Mouse (Mus musculus): Measurements from ENCODE around the gene Mcrs1. TPM values are rescaled to one million over a fixed set of nuclear protein-coding genes. Genes with fewer than 3 reads are reported as not detected.

Mcrs1 gene
- polyA plus RNA-seq (2016; fragmentation: Nextera tagmentation; extraction: Ambion mirVana), result 154 and 158 TPM in 2 replicates

GRCm38 (mm10) chr15:99251626-99252380, at the start of gene Mcrs1:
TSS of gene Mcrs1 (minus strand) at chr15:99251961.
- Histone ChIP-seq H3K4me1 (replicated peaks) (peaks cover 10% of the 10 kb centered on the region; the same call in 1 of the 2 replicates), H3K9me3 (no peaks in the 10 kb centered on the region), H3K27me3 (no peaks in the 10 kb centered on the region), H3K36me3 (peaks cover 33% of the 10 kb centered on the region), H3K27ac (peak within 1 kb of the TSS; percentile 95), H3K4me3 (replicated peaks) (peak within 1 kb of the TSS; percentile 61), H3K9ac (replicated peaks) (peak within 1 kb of the TSS; percentile 65), H3K4me2 (peak within 1 kb of the TSS; percentile 73)
- ATAC-seq (ENCODE audit: insufficient number of reproducible peaks, insufficient read depth, low FRiP score, low TSS enrichment, low read depth), result peak; percentile 82
- WGBS, result under 1% methylated on average over 52 of the region's 52 CpGs

DNA sequence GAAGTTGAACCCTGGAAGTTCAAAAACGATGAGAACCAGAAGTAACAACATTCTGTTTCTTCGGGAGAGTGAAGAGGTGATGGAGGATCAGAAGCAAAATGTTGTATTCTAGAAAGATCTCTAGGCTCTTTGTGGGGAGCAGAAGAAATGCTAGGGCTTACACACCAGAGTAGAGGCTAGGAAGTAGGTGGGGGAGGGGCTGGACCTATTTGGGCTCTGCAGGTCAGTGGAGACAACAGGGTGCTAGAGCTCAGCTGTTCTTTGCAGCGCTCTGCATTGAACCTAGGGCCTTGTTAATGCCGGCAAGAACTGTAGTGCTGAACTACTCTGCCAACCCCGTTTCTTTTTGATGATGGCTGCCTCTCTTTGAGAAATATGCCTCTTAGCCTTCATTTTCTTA, 44.5 kb upstream of the Mcrs1 start:
- H3K4me3 ChIP-seq (replicated peaks), result peak overlapping the region; percentile 68
- H3K27ac ChIP-seq, result 0 out of 2 replicates have a peak overlapping the region, but pooled peaks have one; percentile 2
- ATAC-seq (ENCODE audit: insufficient number of reproducible peaks, insufficient read depth, low FRiP score, low TSS enrichment, low read depth), result no peak
- H3K9me3 ChIP-seq, result no peaks in the 10 kb centered on the region
- 0 out of 2 replicates have a peak overlapping the region, but pooled peaks have one; percentile 72 for H3K9ac ChIP-seq (replicated peaks)
- peak overlapping the region; percentile 66 for H3K4me2 ChIP-seq
- 44% methylated on average over 5 of the region's 5 CpGs for WGBS
- H3K4me1 ChIP-seq (replicated peaks), result peaks cover 19% of the 10 kb centered on the region
- H3K36me3 ChIP-seq, result peaks cover 6% of the 10 kb centered on the region; the same call in 1 of the 2 replicates
- no peaks in the 10 kb centered on the region for H3K27me3 ChIP-seq

DNA sequence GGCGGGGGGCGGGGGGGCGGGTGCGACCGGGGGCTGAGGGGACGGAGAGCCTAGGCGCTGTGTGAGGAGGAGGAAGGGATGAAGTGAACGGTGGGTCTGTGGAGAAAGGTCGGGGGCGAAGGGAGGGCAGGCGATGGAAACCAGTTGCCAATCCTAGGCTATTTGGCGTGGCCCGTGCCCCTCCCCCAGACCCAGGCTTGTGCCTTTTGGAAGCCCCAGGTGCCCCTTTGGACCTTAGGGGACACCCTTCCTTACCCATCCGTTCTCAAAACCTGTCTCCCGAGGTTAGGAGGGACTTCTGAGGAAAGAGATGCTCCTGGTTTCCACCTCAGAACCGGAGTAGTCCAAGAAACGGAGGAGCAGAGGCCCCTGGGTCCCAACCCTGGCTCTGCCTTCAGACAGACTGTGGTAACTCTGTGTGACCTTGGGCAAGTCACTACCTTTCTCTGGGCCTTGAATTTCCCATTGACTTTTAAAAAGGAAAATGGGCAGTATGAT, 43.8 kb upstream of the Mcrs1 start, which contains the start of gene Fam186b:
Fam186b (minus strand) TSS at position 405 of the 498 bp plus-strand sequence.
- Histone ChIP-seq H3K36me3 (peaks cover 6% of the 10 kb centered on the region; the same call in 1 of the 2 replicates), H3K27me3 (no peaks in the 10 kb centered on the region), H3K4me2 (peak within 1 kb of the TSS; percentile 66), H3K9me3 (no peaks in the 10 kb centered on the region), H3K4me3 (replicated peaks) (peak within 1 kb of the TSS; percentile 68), H3K4me1 (replicated peaks) (peaks cover 19% of the 10 kb centered on the region), H3K27ac (peak within 1 kb of the TSS; percentile 93), H3K9ac (replicated peaks) (peak within 1 kb of the TSS; percentile 72)
- peak; percentile 75 for ATAC-seq (ENCODE audit: insufficient number of reproducible peaks, insufficient read depth, low FRiP score, low TSS enrichment, low read depth)
- 2% methylated on average over 16 of the region's 17 CpGs for WGBS

- Histone ChIP-seq H3K9me3 (no peaks in the 10 kb centered on the region), H3K4me1 (replicated peaks) (peaks cover 19% of the 10 kb centered on the region), H3K36me3 (peaks cover 4% of the 10 kb centered on the region; the same call in 1 of the 2 replicates), H3K27ac (peak within 1 kb of the TSS; percentile 93), H3K4me3 (replicated peaks) (peak within 1 kb of the TSS; percentile 68), H3K27me3 (no peaks in the 10 kb centered on the region), H3K9ac (replicated peaks) (peak within 1 kb of the TSS; percentile 72), H3K4me2 (peak within 1 kb of the TSS; percentile 66)
- WGBS, result under 1% methylated on average over 61 of the region's 64 CpGs
- peak; percentile 89 for ATAC-seq (ENCODE audit: insufficient number of reproducible peaks, insufficient read depth, low FRiP score, low TSS enrichment, low read depth)
These were observed 43.1 kb upstream of the Mcrs1 start, which contains the start of gene Prpf40b for GRCm38 (mm10) chr15:99294813-99295374. TSS of gene Prpf40b (plus strand) at chr15:99295087.

- Histone ChIP-seq H3K4me1 (replicated peaks) (peaks cover 19% of the 10 kb centered on the region), H3K4me3 (replicated peaks) (peak overlapping the region; percentile 68), H3K27ac (peak overlapping the region; percentile 93), H3K4me2 (peak overlapping the region; percentile 66), H3K9me3 (no peaks in the 10 kb centered on the region), H3K27me3 (no peaks in the 10 kb centered on the region), H3K36me3 (no peaks in the 10 kb centered on the region), H3K9ac (replicated peaks) (peak overlapping the region; percentile 72)
- WGBS, result 33% methylated on average over 16 of the region's 16 CpGs
- no peak for ATAC-seq (ENCODE audit: insufficient number of reproducible peaks, insufficient read depth, low FRiP score, low TSS enrichment, low read depth)
These were observed 42.5 kb upstream of the Mcrs1 start for GRCm38 (mm10) chr15:99294287-99294686.

- Histone ChIP-seq H3K9me3 (no peaks in the 10 kb centered on the region), H3K27ac (no peak overlapping the region), H3K36me3 (no peaks in the 10 kb centered on the region), H3K4me1 (replicated peaks) (peaks cover 7% of the 10 kb centered on the region), H3K27me3 (no peaks in the 10 kb centered on the region), H3K9ac (replicated peaks) (no peak overlapping the region), H3K4me2 (no peak overlapping the region), H3K4me3 (replicated peaks) (no peak overlapping the region)
- no peak for ATAC-seq (ENCODE audit: insufficient number of reproducible peaks, insufficient read depth, low FRiP score, low TSS enrichment, low read depth)
- 86% methylated on average over 11 of the region's 11 CpGs for WGBS
These were observed 38.8 kb upstream of the Mcrs1 start for GRCm38 (mm10) chr15:99290586-99290985.

DNA sequence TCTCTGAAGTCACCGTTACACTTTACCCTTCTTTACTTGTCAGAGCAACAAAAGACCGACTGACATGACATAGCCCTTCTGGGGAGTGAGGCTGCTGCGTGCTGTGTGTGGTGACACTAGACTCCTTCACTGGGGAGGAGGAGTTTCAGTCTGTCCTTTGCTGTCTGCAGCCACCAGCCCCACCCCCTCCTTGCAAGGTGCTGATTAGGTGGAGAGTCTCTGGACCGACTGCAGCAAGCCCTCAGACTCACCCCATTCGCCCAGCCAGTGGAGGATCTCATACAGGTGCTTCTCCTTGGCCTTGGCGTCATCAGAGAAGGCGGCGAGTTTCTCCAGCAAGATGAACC, 33.4 kb upstream of the Mcrs1 start:
- no peaks in the 10 kb centered on the region for H3K9me3 ChIP-seq
- no peak overlapping the region for H3K4me2 ChIP-seq
- 44% methylated on average over 8 of the region's 8 CpGs for WGBS
- H3K36me3 ChIP-seq, result no peaks in the 10 kb centered on the region
- no peak for ATAC-seq (ENCODE audit: insufficient number of reproducible peaks, insufficient read depth, low FRiP score, low TSS enrichment, low read depth)
- no peak overlapping the region for H3K4me3 ChIP-seq (replicated peaks)
- H3K4me1 ChIP-seq (replicated peaks), result 0 out of 2 replicates have a peak, but pooled peaks cover 3% of the 10 kb centered on the region
- no peak overlapping the region for H3K27ac ChIP-seq
- H3K27me3 ChIP-seq, result no peaks in the 10 kb centered on the region
- H3K9ac ChIP-seq (replicated peaks), result no peak overlapping the region

- peaks cover 5% of the 10 kb centered on the region; the same call in 1 of the 2 replicates for H3K27me3 ChIP-seq
- H3K36me3 ChIP-seq, result no peaks in the 10 kb centered on the region
- WGBS, result 40% methylated on average over 14 of the region's 14 CpGs
- no peak overlapping the region for H3K9ac ChIP-seq (replicated peaks)
- H3K9me3 ChIP-seq, result no peaks in the 10 kb centered on the region
- no peak overlapping the region for H3K4me2 ChIP-seq
- 0 out of 2 replicates have a peak, but pooled peaks cover 3% of the 10 kb centered on the region for H3K4me1 ChIP-seq (replicated peaks)
- no peak for ATAC-seq (ENCODE audit: insufficient number of reproducible peaks, insufficient read depth, low FRiP score, low TSS enrichment, low read depth)
- no peak overlapping the region for H3K4me3 ChIP-seq (replicated peaks)
- no peak overlapping the region for H3K27ac ChIP-seq
These were observed 32.9 kb upstream of the Mcrs1 start for GRCm38 (mm10) chr15:99284527-99285188.

- Histone ChIP-seq H3K36me3 (no peaks in the 10 kb centered on the region), H3K4me1 (replicated peaks) (peaks cover 4% of the 10 kb centered on the region; the same call in 1 of the 2 replicates), H3K9me3 (no peaks in the 10 kb centered on the region)
These were observed 31.7 kb upstream of the Mcrs1 start for GRCm38 (mm10) chr15:99283456-99283855.

DNA sequence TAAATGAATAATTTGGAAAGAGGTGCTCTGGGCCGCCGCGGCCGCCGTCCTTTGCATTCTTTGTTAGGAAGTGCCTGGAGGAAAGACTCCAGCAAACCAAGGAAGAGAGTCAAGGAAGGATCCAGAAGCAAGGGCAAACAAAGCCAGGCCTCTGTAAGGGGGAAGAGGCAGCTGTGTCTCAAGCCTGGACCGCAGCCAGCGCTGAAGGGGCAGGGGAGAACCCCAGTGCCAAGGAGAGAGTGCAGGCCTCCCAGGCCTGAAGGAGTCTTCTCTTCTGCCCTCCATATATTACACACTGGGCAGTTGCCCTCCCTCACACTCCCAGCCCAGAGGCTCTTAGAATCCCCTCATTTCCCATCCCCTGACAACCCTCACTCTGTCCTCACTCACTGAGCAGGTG, 26.5 kb upstream of the Mcrs1 start:
- peak overlapping the region; percentile 3; the same call in 1 of the 2 replicates for H3K27ac ChIP-seq
- H3K36me3 ChIP-seq, result no peaks in the 10 kb centered on the region
- no peak for ATAC-seq (ENCODE audit: insufficient number of reproducible peaks, insufficient read depth, low FRiP score, low TSS enrichment, low read depth)
- peaks cover 4% of the 10 kb centered on the region; the same call in 1 of the 2 replicates for H3K4me1 ChIP-seq (replicated peaks)
- H3K4me3 ChIP-seq (replicated peaks), result no peak overlapping the region
- 78% methylated on average over 7 of the region's 7 CpGs for WGBS
- H3K4me2 ChIP-seq, result no peak overlapping the region
- H3K9me3 ChIP-seq, result no peaks in the 10 kb centered on the region
- peaks cover 8% of the 10 kb centered on the region for H3K27me3 ChIP-seq
- no peak overlapping the region for H3K9ac ChIP-seq (replicated peaks)

More at GRCm38 (mm10) chr15:99283456-99283855, 31.7 kb upstream of the Mcrs1 start:
- H3K9ac ChIP-seq (replicated peaks), result no peak overlapping the region
- peaks cover 5% of the 10 kb centered on the region for H3K27me3 ChIP-seq
- H3K27ac ChIP-seq, result no peak overlapping the region
- WGBS, result 64% methylated on average over 10 of the region's 10 CpGs
- H3K4me3 ChIP-seq (replicated peaks), result no peak overlapping the region
- H3K4me2 ChIP-seq, result no peak overlapping the region
- no peak for ATAC-seq (ENCODE audit: insufficient number of reproducible peaks, insufficient read depth, low FRiP score, low TSS enrichment, low read depth)

Data from limb, embryonic 12.5 days (tissue).